Mouse (Mus musculus) heart, adult 8-10 months (tissue): ENCODE results near the gene a. TPM values are rescaled to one million over a fixed set of nuclear protein-coding genes. Genes with fewer than 3 reads are reported as not detected.
A peak's percentile ranks its signal among the peaks of the same experiment; 100 is the strongest.
"Not testable (repeated sequence)": the region's sequence is repeated elsewhere in the genome, so short reads cannot be mapped to it uniquely, and the experiment has no call there.

Experiments used
- DNase-seq: peaks from one replicate; pipeline ENCODE4 v3.0.0; 2022; ENCODE audit warnings: low spot score
- total RNA-seq, 4 experiments: library from RNA; stranded (reverse); gene quantifications; 2 replicates each; pipeline ENCODE4 v1.2.4; 2022

a gene
- total RNA-seq, 4 experiments from 2014 or later = not detected

GRCm38 (mm10) chr2:155050108-155050503 is 258.9 kb downstream of the a start:
- peak; percentile 50 for DNase-seq

- DNase-seq = peak; percentile 89
These were observed 259.5 kb downstream of the a start for GRCm38 (mm10) chr2:155050504-155051236.

GRCm38 (mm10) chr2:155051622-155052351 is 260.6 kb downstream of the a start:
- no peak for DNase-seq

GRCm38 (mm10) chr2:155052681-155053080 is 261.5 kb downstream of the a start:
- peak; percentile 19 for DNase-seq

- not testable (repeated sequence) for DNase-seq
These were observed 262.3 kb downstream of the a start for GRCm38 (mm10) chr2:155053512-155053911.

GRCm38 (mm10) chr2:155054672-155055071 is 263.5 kb downstream of the a start:
- DNase-seq = no peak

GRCm38 (mm10) chr2:155056076-155056578 is 264.9 kb downstream of the a start:
- no peak for DNase-seq

- no peak for DNase-seq
These were observed 266.2 kb downstream of the a start for GRCm38 (mm10) chr2:155057361-155057760.

GRCm38 (mm10) chr2:155071027-155071426 is 279.8 kb downstream of the a start:
- DNase-seq = no peak

GRCm38 (mm10) chr2:155072353-155073145 is 281.3 kb downstream of the a start:
- DNase-seq = no peak

- no peak for DNase-seq
These were observed 282.1 kb downstream of the a start for GRCm38 (mm10) chr2:155073347-155073746.

GRCm38 (mm10) chr2:155073978-155074765 is 283.0 kb downstream of the a start, which contains the start of gene Ahcy:
TSS of gene Ahcy (minus strand) at chr2:155074497.
- peak; percentile 90 for DNase-seq

- DNase-seq = no peak
These were observed 283.6 kb downstream of the a start for GRCm38 (mm10) chr2:155074766-155075330.

GRCm38 (mm10) chr2:155075649-155076048 is 284.4 kb downstream of the a start:
- DNase-seq = no peak

GRCm38 (mm10) chr2:155079500-155080178 is 288.4 kb downstream of the a start:
- no peak for DNase-seq

GRCm38 (mm10) chr2:155080179-155080530 is 289.0 kb downstream of the a start:
- no peak for DNase-seq

GRCm38 (mm10) chr2:155081056-155081455 is 289.9 kb downstream of the a start:
- no peak for DNase-seq

GRCm38 (mm10) chr2:155082121-155082803 is 291.1 kb downstream of the a start:
- peak; percentile 40 for DNase-seq

GRCm38 (mm10) chr2:155084546-155084945 is 293.3 kb downstream of the a start:
- DNase-seq = no peak

- no peak for DNase-seq
These were observed 295.1 kb downstream of the a start for GRCm38 (mm10) chr2:155086328-155086727.
